Mouse (Mus musculus) induced T-regulatory cell, adult 2 months (primary cell): Measurements from ENCODE around the gene Olfr922.

Experiments
- DNase-seq: peaks from one replicate; pipeline ENCODE4 v3.0.0-alpha.2; 2012; ENCODE audit warnings: low read depth

Olfr922 gene

DNA sequence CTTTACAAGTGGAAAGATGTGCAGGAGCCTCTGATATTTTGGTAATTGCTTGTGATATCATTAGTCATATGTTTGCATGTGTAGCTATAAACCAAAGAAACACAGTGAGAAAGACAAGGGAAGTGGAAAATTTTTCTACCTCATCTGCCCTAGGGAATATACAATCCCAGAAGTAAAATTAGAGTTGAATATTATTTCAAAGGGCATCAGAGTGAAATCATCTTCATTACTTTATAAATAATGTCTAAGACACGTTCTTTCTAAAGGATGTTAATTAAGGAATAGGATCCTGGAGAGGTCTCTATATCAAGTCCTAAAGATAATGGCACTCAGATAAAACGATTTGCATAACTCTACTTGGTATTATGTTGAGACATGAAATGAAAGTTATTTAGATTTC is at the start of gene Olfr922:
TSS of gene Olfr922 (plus strand) at position 301 of the 400 bp plus-strand sequence.
- no peak for DNase-seq

DNA sequence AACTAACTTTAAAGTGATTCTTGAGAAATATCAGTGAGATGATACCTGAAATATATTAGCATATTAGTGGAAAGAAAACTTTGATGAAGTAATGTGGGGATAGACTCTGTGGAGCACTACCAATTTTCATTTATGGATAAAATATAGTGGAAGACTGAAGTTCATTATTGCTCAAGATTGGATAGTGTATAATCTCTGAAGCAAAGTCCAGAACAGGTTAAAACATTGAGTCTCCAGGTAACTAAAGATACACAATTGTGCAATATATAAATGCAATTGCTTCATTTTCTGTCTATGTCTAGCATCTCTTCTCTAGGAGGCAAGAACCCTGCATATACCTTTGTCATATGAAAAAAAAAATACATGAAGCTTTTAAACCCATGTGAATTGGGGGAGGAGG is 41.6 kb upstream of the Olfr922 start, which contains the start of gene Olfr921:
TSS of gene Olfr921 (plus strand) at position 301 of the 400 bp plus-strand sequence.
- no peak for DNase-seq

DNA sequence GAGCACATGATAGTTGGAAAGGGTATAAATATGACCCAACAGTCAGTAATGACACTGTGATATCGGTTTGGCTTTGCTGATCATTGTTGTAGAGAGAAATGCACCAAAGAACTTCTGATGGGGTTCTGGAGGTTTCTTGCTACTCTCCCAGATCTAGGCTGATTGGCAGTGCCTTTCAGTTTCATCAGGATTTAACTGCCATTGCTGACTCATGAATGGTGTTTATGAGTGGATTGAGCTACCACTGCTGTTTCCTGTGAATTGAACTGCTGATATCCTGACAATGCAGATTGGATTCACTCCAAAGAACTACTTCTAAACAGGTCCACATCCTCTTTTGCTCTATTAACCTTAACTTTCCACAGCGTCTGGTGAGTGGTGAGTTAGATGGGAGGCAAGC is 21.7 kb upstream of the Olfr922 start:
- DNase-seq, result no peak

DNA sequence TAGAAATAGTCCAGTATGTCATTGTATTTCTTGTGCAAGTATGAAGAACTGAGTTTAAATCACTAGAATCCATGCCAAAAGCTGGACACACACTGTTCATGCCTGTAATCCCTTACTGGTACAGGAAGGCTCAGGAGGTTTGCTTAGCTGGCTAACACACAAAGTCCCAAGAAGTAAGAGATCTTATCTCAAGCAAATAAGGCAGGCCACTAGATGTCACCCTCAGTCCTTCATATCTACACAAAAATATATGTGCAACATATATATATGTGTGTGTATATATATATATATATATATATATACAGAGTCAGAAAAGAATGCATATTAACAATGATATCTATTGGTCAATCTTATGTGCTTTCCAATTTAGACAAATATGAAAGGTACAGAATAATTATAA is 8.7 kb upstream of the Olfr922 start:
- no peak for DNase-seq

DNA sequence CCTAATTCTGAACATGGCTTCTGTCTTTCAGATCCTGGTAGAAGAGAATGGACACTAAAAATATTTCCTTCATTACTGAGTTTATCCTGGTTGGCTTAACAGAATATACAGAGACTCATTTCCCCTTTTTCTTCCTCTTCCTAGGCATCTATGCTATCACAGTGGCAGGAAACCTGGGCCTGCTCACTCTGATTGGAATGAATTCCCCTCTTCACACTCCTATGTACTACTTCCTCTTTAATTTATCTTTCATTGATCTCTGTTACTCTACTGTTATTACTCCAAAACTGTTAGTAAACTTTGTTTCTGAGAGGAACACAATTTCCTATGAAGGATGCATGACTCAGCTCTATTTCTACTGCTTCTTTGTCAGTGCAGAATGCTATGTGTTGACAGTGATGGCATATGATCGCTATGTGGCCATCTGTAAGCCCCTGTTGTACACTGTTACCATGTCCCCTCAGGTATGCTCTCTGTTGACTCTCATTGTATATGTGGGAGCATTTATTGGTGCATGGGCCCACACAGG is 1.1 kb downstream of the Olfr922 start:
- DNase-seq, result no peak

DNA sequence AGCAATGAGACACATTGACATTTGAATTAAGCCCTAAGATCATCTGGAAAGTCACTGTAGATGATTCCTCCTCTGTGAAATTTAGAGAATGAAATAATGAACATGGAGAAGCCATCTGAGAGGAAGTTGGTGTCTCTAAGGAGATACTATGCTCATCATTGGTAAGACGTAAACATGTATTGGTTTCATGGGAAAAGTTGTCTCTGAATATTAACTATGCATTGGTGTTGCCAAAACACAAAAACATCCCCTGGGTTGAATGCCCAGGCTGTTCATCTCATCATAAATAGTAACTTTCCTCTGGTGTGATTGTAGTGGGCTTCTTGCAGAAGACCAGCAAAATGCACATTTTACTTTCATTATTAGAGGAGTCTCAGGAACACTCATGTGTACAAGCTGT is 11.8 kb downstream of the Olfr922 start, which contains the start of gene Olfr923:
TSS of gene Olfr923 (plus strand) at position 301 of the 400 bp plus-strand sequence.
- no peak for DNase-seq

DNA sequence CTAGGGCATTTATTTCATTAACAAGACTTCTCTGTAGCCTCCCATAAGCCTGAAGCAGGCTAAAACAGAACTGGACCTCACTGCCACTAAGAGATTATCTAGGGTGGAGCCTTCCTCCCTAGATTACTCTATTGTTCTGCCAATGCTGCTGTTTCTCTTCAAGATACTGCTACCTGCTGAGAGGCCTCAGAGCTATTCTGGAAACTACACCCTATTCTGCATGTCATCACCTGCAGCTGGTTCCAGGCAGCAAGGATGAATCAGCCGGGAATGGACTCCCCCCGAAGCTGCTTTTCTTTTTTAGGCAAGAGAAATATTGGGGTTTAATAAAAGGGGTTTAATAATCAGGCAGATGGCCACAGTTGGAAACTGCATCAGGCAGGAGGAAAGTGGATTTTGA is 18.6 kb downstream of the Olfr922 start:
- DNase-seq, result no peak

DNA sequence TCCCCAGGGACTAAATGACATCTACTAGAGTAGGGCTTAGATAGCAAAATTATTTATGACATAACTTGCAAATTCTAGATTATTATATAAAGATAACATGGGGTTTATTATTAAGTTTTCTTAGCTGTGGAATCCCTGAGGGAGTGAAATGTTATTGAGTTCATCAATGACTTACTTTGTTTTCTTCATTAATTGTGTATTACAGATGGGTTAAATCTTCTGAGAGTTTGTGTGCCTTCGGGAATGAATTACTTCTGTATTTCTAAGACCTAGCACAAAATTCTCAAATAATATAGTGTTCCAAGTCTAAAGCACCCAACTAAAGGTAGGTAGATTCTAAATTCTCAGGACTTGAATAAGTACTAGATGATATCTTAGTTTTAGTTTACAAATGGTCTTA is 29.7 kb downstream of the Olfr922 start, which contains the start of gene Olfr924:
TSS of gene Olfr924 (plus strand) at position 301 of the 400 bp plus-strand sequence.
- DNase-seq, result no peak

DNA sequence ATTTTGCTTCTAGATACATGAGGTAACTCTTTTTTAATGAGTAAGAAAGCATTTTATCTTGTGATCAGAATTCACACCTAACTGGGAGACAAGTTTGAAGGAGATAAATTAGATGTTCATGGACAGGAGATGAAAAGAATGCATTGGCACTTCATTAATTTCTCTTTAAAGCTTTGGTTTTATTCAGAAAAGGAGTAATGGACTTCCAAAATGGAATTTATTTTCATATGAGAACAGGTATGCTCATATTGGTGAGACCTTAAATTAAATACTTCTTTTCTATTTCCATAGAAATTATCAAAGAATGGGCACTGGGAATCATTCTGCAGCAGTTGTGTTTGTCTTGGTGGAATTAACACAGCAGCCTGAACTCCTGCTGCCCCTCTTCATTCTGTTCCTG is 40.3 kb downstream of the Olfr922 start, which contains the start of gene Olfr26:
TSS of gene Olfr26 (plus strand) at position 301 of the 400 bp plus-strand sequence.
- DNase-seq, result no peak
